Mouse (Mus musculus): Measurements from ENCODE around the gene Plscr2. TPM values are rescaled to one million over a fixed set of nuclear protein-coding genes. Genes with fewer than 3 reads are reported as not detected.
A peak's percentile ranks its signal among the peaks of the same experiment; 100 is the strongest.

Plscr2 gene
- polyA plus RNA-seq, 1 experiment from 2014 or later: not detected

GRCm38 (mm10) chr9:92265719-92266118 is 9.7 kb upstream of the Plscr2 start:
- 81% methylated on average over 3 of the region's 4 CpGs for WGBS (ENCODE audit: missing documents)
- no peak overlapping the region for H3K4me3 ChIP-seq (ENCODE audit: inconsistent target)
- no peaks in the 10 kb centered on the region for H3K79me2 ChIP-seq (ENCODE audit: inconsistent target)
- H3K36me3 ChIP-seq (ENCODE audit: inconsistent target): peaks cover 18% of the 10 kb centered on the region; the same call in 1 of the 2 replicates
- H3K27ac ChIP-seq: no peak overlapping the region

GRCm38 (mm10) chr9:92266558-92267171 is 8.7 kb upstream of the Plscr2 start:
- 97% methylated on average over 8 of the region's 8 CpGs for WGBS (ENCODE audit: missing documents)
- Histone ChIP-seq H3K79me2 (ENCODE audit: inconsistent target) (no peaks in the 10 kb centered on the region), H3K36me3 (ENCODE audit: inconsistent target) (peaks cover 11% of the 10 kb centered on the region; the same call in 1 of the 2 replicates), H3K4me3 (ENCODE audit: inconsistent target) (no peak overlapping the region), H3K27ac (no peak overlapping the region)

- Histone ChIP-seq H3K36me3 (ENCODE audit: inconsistent target) (peaks cover 11% of the 10 kb centered on the region; the same call in 1 of the 2 replicates), H3K79me2 (ENCODE audit: inconsistent target) (no peaks in the 10 kb centered on the region), H3K27ac (no peak overlapping the region), H3K4me3 (ENCODE audit: inconsistent target) (no peak overlapping the region)
- 95% methylated on average over 1 of the region's 1 CpGs for WGBS (ENCODE audit: missing documents)
Measured at GRCm38 (mm10) chr9:92267732-92268131, 7.7 kb upstream of the Plscr2 start.

- 21% methylated on average over 5 of the region's 5 CpGs for WGBS (ENCODE audit: missing documents)
- H3K27ac ChIP-seq: peak overlapping the region; percentile 25
- no peaks in the 10 kb centered on the region for H3K79me2 ChIP-seq (ENCODE audit: inconsistent target)
- H3K36me3 ChIP-seq (ENCODE audit: inconsistent target): peaks cover 11% of the 10 kb centered on the region; the same call in 1 of the 2 replicates
- H3K4me3 ChIP-seq (ENCODE audit: inconsistent target): no peak overlapping the region
Measured at GRCm38 (mm10) chr9:92269829-92270404, 5.5 kb upstream of the Plscr2 start.

- WGBS (ENCODE audit: missing documents): 83% methylated on average over 4 of the region's 4 CpGs
- Histone ChIP-seq H3K4me3 (ENCODE audit: inconsistent target) (no peak overlapping the region), H3K27ac (no peak overlapping the region)
Measured at GRCm38 (mm10) chr9:92270927-92271326, 4.5 kb upstream of the Plscr2 start.

GRCm38 (mm10) chr9:92272650-92273049 is 2.8 kb upstream of the Plscr2 start:
- Histone ChIP-seq H3K27ac (no peak overlapping the region), H3K4me3 (ENCODE audit: inconsistent target) (no peak overlapping the region), H3K36me3 (ENCODE audit: inconsistent target) (peaks cover 4% of the 10 kb centered on the region; the same call in 1 of the 2 replicates), H3K79me2 (ENCODE audit: inconsistent target) (no peaks in the 10 kb centered on the region)
- 95% methylated on average over 4 of the region's 4 CpGs for WGBS (ENCODE audit: missing documents)

More at GRCm38 (mm10) chr9:92270927-92271326, 4.5 kb upstream of the Plscr2 start:
- H3K79me2 ChIP-seq (ENCODE audit: inconsistent target): no peaks in the 10 kb centered on the region
- peaks cover 11% of the 10 kb centered on the region; the same call in 1 of the 2 replicates for H3K36me3 ChIP-seq (ENCODE audit: inconsistent target)

- 97% methylated on average over 2 of the region's 2 CpGs for WGBS (ENCODE audit: missing documents)
- Histone ChIP-seq H3K79me2 (ENCODE audit: inconsistent target) (no peaks in the 10 kb centered on the region), H3K4me3 (ENCODE audit: inconsistent target) (no peak overlapping the region), H3K27ac (no peak overlapping the region), H3K36me3 (ENCODE audit: inconsistent target) (no peaks in the 10 kb centered on the region; the same call in 1 of the 2 replicates)
Measured at GRCm38 (mm10) chr9:92273271-92273670, 2.1 kb upstream of the Plscr2 start.

- Histone ChIP-seq H3K27ac (no peak overlapping the region), H3K36me3 (ENCODE audit: inconsistent target) (no peaks in the 10 kb centered on the region; the same call in 1 of the 2 replicates), H3K79me2 (ENCODE audit: inconsistent target) (no peaks in the 10 kb centered on the region), H3K4me3 (ENCODE audit: inconsistent target) (no peak overlapping the region)
- 47% methylated on average over 6 of the region's 6 CpGs for WGBS (ENCODE audit: missing documents)
Measured at GRCm38 (mm10) chr9:92273956-92274762, 1.2 kb upstream of the Plscr2 start.

GRCm38 (mm10) chr9:92276360-92276759 is 958 bp downstream of the Plscr2 start:
- H3K27ac ChIP-seq: no peak overlapping the region
- H3K4me3 ChIP-seq (ENCODE audit: inconsistent target): no peak overlapping the region
- no peaks in the 10 kb centered on the region for H3K36me3 ChIP-seq (ENCODE audit: inconsistent target)
- WGBS (ENCODE audit: missing documents): 86% methylated on average over 7 of the region's 7 CpGs
- H3K79me2 ChIP-seq (ENCODE audit: inconsistent target): no peaks in the 10 kb centered on the region

GRCm38 (mm10) chr9:92280048-92280447 is 4.6 kb downstream of the Plscr2 start:
- no peaks in the 10 kb centered on the region for H3K79me2 ChIP-seq (ENCODE audit: inconsistent target)
- no peak overlapping the region for H3K4me3 ChIP-seq (ENCODE audit: inconsistent target)
- WGBS (ENCODE audit: missing documents): 85% methylated on average over 1 of the region's 1 CpGs
- no peaks in the 10 kb centered on the region for H3K36me3 ChIP-seq (ENCODE audit: inconsistent target)
- no peak overlapping the region for H3K27ac ChIP-seq

GRCm38 (mm10) chr9:92282563-92283171 is 7.3 kb downstream of the Plscr2 start:
- Histone ChIP-seq H3K36me3 (ENCODE audit: inconsistent target) (no peaks in the 10 kb centered on the region), H3K79me2 (ENCODE audit: inconsistent target) (no peaks in the 10 kb centered on the region), H3K27ac (no peak overlapping the region), H3K4me3 (ENCODE audit: inconsistent target) (no peak overlapping the region)
- WGBS (ENCODE audit: missing documents): 85% methylated on average over 5 of the region's 7 CpGs

- 10% methylated on average over 3 of the region's 3 CpGs for WGBS (ENCODE audit: missing documents)
- Histone ChIP-seq H3K36me3 (ENCODE audit: inconsistent target) (no peaks in the 10 kb centered on the region), H3K4me3 (ENCODE audit: inconsistent target) (no peak overlapping the region), H3K79me2 (ENCODE audit: inconsistent target) (no peaks in the 10 kb centered on the region), H3K27ac (no peak overlapping the region)
Measured at GRCm38 (mm10) chr9:92289675-92290074, 14.3 kb downstream of the Plscr2 start.

GRCm38 (mm10) chr9:92292169-92292568 is 16.8 kb downstream of the Plscr2 start:
- Histone ChIP-seq H3K79me2 (ENCODE audit: inconsistent target) (no peaks in the 10 kb centered on the region), H3K4me3 (ENCODE audit: inconsistent target) (no peak overlapping the region), H3K36me3 (ENCODE audit: inconsistent target) (no peaks in the 10 kb centered on the region), H3K27ac (no peak overlapping the region)
- 74% methylated on average over 2 of the region's 2 CpGs for WGBS (ENCODE audit: missing documents)

- H3K79me2 ChIP-seq (ENCODE audit: inconsistent target): no peaks in the 10 kb centered on the region
- H3K36me3 ChIP-seq (ENCODE audit: inconsistent target): no peaks in the 10 kb centered on the region
- H3K4me3 ChIP-seq (ENCODE audit: inconsistent target): no peak overlapping the region
- WGBS (ENCODE audit: missing documents): 75% methylated on average over 3 of the region's 3 CpGs
- H3K27ac ChIP-seq: no peak overlapping the region
Measured at GRCm38 (mm10) chr9:92292922-92293321, 17.5 kb downstream of the Plscr2 start.

Data from macrophage (primary cell).